Mouse (Mus musculus) heart, adult 11 months (tissue): Measurements from ENCODE around the gene Meis1.

ENCODE experiments used
- DNase-seq: peaks from one replicate; pipeline ENCODE4 v3.0.0; 2022

Meis1 gene

GRCm38 (mm10) chr11:18875001-18875902, 143.5 kb downstream of the Meis1 start:
- DNase-seq: peak; percentile 85

GRCm38 (mm10) chr11:18874278-18875000, 144.3 kb downstream of the Meis1 start:
- no peak for DNase-seq

GRCm38 (mm10) chr11:18873451-18874277, 145.1 kb downstream of the Meis1 start:
- no peak for DNase-seq

- DNase-seq: no peak
Observed at GRCm38 (mm10) chr11:18872793-18873192, 146.0 kb downstream of the Meis1 start.

- no peak for DNase-seq
Observed at GRCm38 (mm10) chr11:18872118-18872751, 146.6 kb downstream of the Meis1 start.

- peak; percentile 89 for DNase-seq
Observed at GRCm38 (mm10) chr11:18871170-18872081, 147.4 kb downstream of the Meis1 start.

- no peak for DNase-seq
Observed at GRCm38 (mm10) chr11:18870121-18870931, 148.5 kb downstream of the Meis1 start.

GRCm38 (mm10) chr11:18869429-18869969, 149.3 kb downstream of the Meis1 start:
- no peak for DNase-seq

- DNase-seq: no peak
Observed at GRCm38 (mm10) chr11:18867665-18868064, 151.1 kb downstream of the Meis1 start.

GRCm38 (mm10) chr11:18866198-18866836, 152.5 kb downstream of the Meis1 start:
- no peak for DNase-seq

- no peak for DNase-seq
Observed at GRCm38 (mm10) chr11:18850772-18851171, 168.0 kb downstream of the Meis1 start.

- DNase-seq: no peak
Observed at GRCm38 (mm10) chr11:18847650-18848049, 171.1 kb downstream of the Meis1 start.

- no peak for DNase-seq
Observed at GRCm38 (mm10) chr11:18846472-18846871, 172.3 kb downstream of the Meis1 start.

GRCm38 (mm10) chr11:18845900-18846299, 172.9 kb downstream of the Meis1 start:
- no peak for DNase-seq

GRCm38 (mm10) chr11:18845466-18845865, 173.3 kb downstream of the Meis1 start:
- no peak for DNase-seq

GRCm38 (mm10) chr11:18830087-18830486, 188.7 kb downstream of the Meis1 start:
- DNase-seq: no peak
